Mouse (Mus musculus) embryonic facial prominence, embryonic 14.5 days (tissue): Measurements from ENCODE around the gene Chka. TPM values are rescaled to one million over a fixed set of nuclear protein-coding genes. Genes with fewer than 3 reads are reported as not detected.

Source experiments
- ATAC-seq: fragments of 200-750 bp; cut with Nextera tagmentation; 2 replicates; pipeline ENCODE4 v1.8.0; 2017; ENCODE audit warnings: low read depth, moderate number of reproducible peaks, moderate TSS enrichment
- DNase-seq: peaks from one replicate; pipeline ENCODE4 v3.0.0-alpha.2; 2015; ENCODE audit warnings: low spot score
- H3K27ac ChIP-seq: fragments of 300-500 bp; sonication (generic); replicated peaks from 2 replicates; pipeline ENCODE4 v1.5.1; 2014; ENCODE audit warnings: low read depth, mild to moderate bottlenecking, low read length, moderate library complexity
- H3K27me3 ChIP-seq: fragments of 300-500 bp; sonication (generic); replicated peaks from 2 replicates; pipeline ENCODE4 v1.6.1; 2014; ENCODE audit warnings: low read length; ENCODE audit not compliant: control insufficient read depth, insufficient read depth
- H3K36me3 ChIP-seq: fragments of 300-500 bp; sonication (generic); 2 replicates; pipeline ENCODE4 v1.6.1; 2014; ENCODE audit warnings: low read length, mixed read lengths; ENCODE audit not compliant: control insufficient read depth, insufficient read depth
- H3K4me1 ChIP-seq: fragments of 300-500 bp; sonication (generic); 2 replicates; pipeline ENCODE4 v1.6.1; 2014; ENCODE audit warnings: antibody characterized with exemption, low read length; ENCODE audit not compliant: control insufficient read depth, insufficient read depth
- H3K4me2 ChIP-seq: fragments of 300-500 bp; sonication (generic); 2 replicates; pipeline ENCODE4 v1.6.1; 2014; ENCODE audit warnings: low read depth, mild to moderate bottlenecking, low read length, moderate library complexity, mixed read lengths
- H3K4me3 ChIP-seq: fragments of 300-500 bp; sonication (generic); 2 replicates; pipeline ENCODE4 v1.5.1; 2014; ENCODE audit warnings: low read depth, mild to moderate bottlenecking, low read length
- H3K9ac ChIP-seq: fragments of 300-500 bp; sonication (generic); 2 replicates; pipeline ENCODE4 v1.6.1; 2014; ENCODE audit warnings: low read depth, mild to moderate bottlenecking, low read length, moderate library complexity, mixed read lengths
- H3K9me3 ChIP-seq: fragments of 300-500 bp; sonication (generic); 2 replicates; pipeline ENCODE4 v1.6.1; 2016; ENCODE audit warnings: low read length; ENCODE audit not compliant: control insufficient read depth
- WGBS: fragments of 180-500 bp; shearing (Covaris S2); extraction: QIAGEN DNeasy Blood & Tissue Kit; methylation state at CpG from one replicate; pipeline ENCODE4 v1.1.7; 2014; 5-methylcytosine and 5-hydroxymethylcytosine counted together
- polyA plus RNA-seq: library from polyadenylated mRNA; unstranded; fragments of >200 nt; fragmentation: Nextera tagmentation; extraction: Ambion mirVana; gene quantifications from 2 replicates; pipeline ENCODE4 v1.2.1, GENCODE M21; 2014

Chka gene
- polyA plus RNA-seq, 1 experiment from 2014 or later: 31.3 TPM

GRCm38 (mm10) chr19:3864960-3865359 lies 13.4 kb downstream of the Chka start:
- Histone ChIP-seq H3K4me2 (no peak overlapping the region), H3K27me3 (no peaks in the 10 kb centered on the region), H3K9ac (no peak overlapping the region), H3K36me3 (peaks cover 21% of the 10 kb centered on the region), H3K27ac (no peak overlapping the region), H3K4me3 (no peak overlapping the region), H3K4me1 (peaks cover 14% of the 10 kb centered on the region), H3K9me3 (0 out of 2 replicates have a peak, but pooled peaks cover 3% of the 10 kb centered on the region)
- ATAC-seq (no peak), DNase-seq (no peak)
- 88% methylated on average over 2 of the region's 2 CpGs for WGBS

- Histone ChIP-seq H3K9ac (no peak overlapping the region), H3K4me2 (no peak overlapping the region), H3K36me3 (peaks cover 21% of the 10 kb centered on the region), H3K9me3 (0 out of 2 replicates have a peak, but pooled peaks cover 3% of the 10 kb centered on the region), H3K4me3 (no peak overlapping the region), H3K4me1 (peaks cover 27% of the 10 kb centered on the region), H3K27ac (peak overlapping the region; percentile 63; the same call in 1 of the 2 replicates), H3K27me3 (no peaks in the 10 kb centered on the region)
- WGBS: 46% methylated on average over 1 of the region's 1 CpGs
- ATAC-seq (peak; percentile 70; the same call in 1 of the 2 replicates), DNase-seq (peak; percentile 87)
Measured at GRCm38 (mm10) chr19:3868290-3868689, 16.7 kb downstream of the Chka start.

- peaks cover 6% of the 10 kb centered on the region for H3K36me3 ChIP-seq
- DNase-seq: no peak
- no peaks in the 10 kb centered on the region for H3K27me3 ChIP-seq
- peaks cover 32% of the 10 kb centered on the region for H3K4me1 ChIP-seq
- no peaks in the 10 kb centered on the region for H3K9me3 ChIP-seq
- H3K4me2 ChIP-seq: no peak overlapping the region
- no peak overlapping the region for H3K9ac ChIP-seq
- H3K4me3 ChIP-seq: no peak overlapping the region
- no peak overlapping the region for H3K27ac ChIP-seq
- ATAC-seq: no peak
Measured at GRCm38 (mm10) chr19:3871468-3871867, 19.9 kb downstream of the Chka start.

- Histone ChIP-seq H3K4me1 (peaks cover 32% of the 10 kb centered on the region), H3K9ac (no peak overlapping the region), H3K27me3 (no peaks in the 10 kb centered on the region), H3K9me3 (no peaks in the 10 kb centered on the region), H3K36me3 (no peaks in the 10 kb centered on the region), H3K27ac (no peak overlapping the region), H3K4me3 (no peak overlapping the region), H3K4me2 (no peak overlapping the region)
- no peak for DNase-seq
- ATAC-seq: no peak
- WGBS: 68% methylated on average over 3 of the region's 4 CpGs
Measured at GRCm38 (mm10) chr19:3872373-3872772, 20.8 kb downstream of the Chka start.

GRCm38 (mm10) chr19:3875045-3875444 lies 23.5 kb downstream of the Chka start:
- H3K9me3 ChIP-seq: no peaks in the 10 kb centered on the region
- ATAC-seq: 0 out of 2 replicates have a peak, but pooled peaks have one; percentile 33
- 70% methylated on average over 7 of the region's 7 CpGs for WGBS

GRCm38 (mm10) chr19:3880054-3880848 lies 28.7 kb downstream of the Chka start:
- no peak overlapping the region for H3K4me2 ChIP-seq
- H3K4me3 ChIP-seq: no peak overlapping the region
- H3K36me3 ChIP-seq: peaks cover 20% of the 10 kb centered on the region
- H3K4me1 ChIP-seq: 0 out of 2 replicates have a peak, but pooled peaks cover under 1% of the 10 kb centered on the region
- H3K9me3 ChIP-seq: no peaks in the 10 kb centered on the region
- WGBS: 82% methylated on average over 6 of the region's 6 CpGs
- DNase-seq (no peak), ATAC-seq (no peak)
- H3K27me3 ChIP-seq: no peaks in the 10 kb centered on the region
- no peak overlapping the region for H3K9ac ChIP-seq
- no peak overlapping the region for H3K27ac ChIP-seq

More at GRCm38 (mm10) chr19:3875045-3875444, 23.5 kb downstream of the Chka start:
- peak; percentile 34 for DNase-seq
- no peak overlapping the region for H3K27ac ChIP-seq
- H3K4me3 ChIP-seq: no peak overlapping the region
- H3K4me1 ChIP-seq: peaks cover 17% of the 10 kb centered on the region; the same call in 1 of the 2 replicates
- H3K36me3 ChIP-seq: peaks cover 11% of the 10 kb centered on the region; the same call in 1 of the 2 replicates
- H3K27me3 ChIP-seq: no peaks in the 10 kb centered on the region
- no peak overlapping the region for H3K9ac ChIP-seq
- H3K4me2 ChIP-seq: no peak overlapping the region

GRCm38 (mm10) chr19:3882214-3882613 lies 30.6 kb downstream of the Chka start:
- Histone ChIP-seq H3K4me1 (no peaks in the 10 kb centered on the region), H3K4me3 (no peak overlapping the region), H3K36me3 (peaks cover 33% of the 10 kb centered on the region), H3K27me3 (no peaks in the 10 kb centered on the region), H3K9ac (no peak overlapping the region), H3K4me2 (no peak overlapping the region), H3K9me3 (no peaks in the 10 kb centered on the region), H3K27ac (no peak overlapping the region)
- 76% methylated on average over 4 of the region's 4 CpGs for WGBS
- DNase-seq: no peak
- no peak for ATAC-seq

GRCm38 (mm10) chr19:3884325-3884990 lies 32.9 kb downstream of the Chka start:
- no peak for ATAC-seq

More at GRCm38 (mm10) chr19:3884325-3884990, 32.9 kb downstream of the Chka start:
- no peaks in the 10 kb centered on the region for H3K9me3 ChIP-seq
- no peak overlapping the region for H3K27ac ChIP-seq
- H3K4me1 ChIP-seq: no peaks in the 10 kb centered on the region
- peaks cover 28% of the 10 kb centered on the region for H3K36me3 ChIP-seq
- no peaks in the 10 kb centered on the region for H3K27me3 ChIP-seq
- DNase-seq: no peak
- H3K4me3 ChIP-seq: no peak overlapping the region
- H3K4me2 ChIP-seq: no peak overlapping the region
- whole genome bisulfite sequencing: 63% methylated on average over 6 of the region's 6 CpGs
- no peak overlapping the region for H3K9ac ChIP-seq
